Mouse (Mus musculus): ENCODE results near the gene Psg17. TPM values are rescaled to one million over a fixed set of nuclear protein-coding genes. Genes with fewer than 3 reads are reported as not detected.

Psg17 gene
- total RNA-seq, 2 experiments from 2014 or later = not detected

Other genes with a start within 250 kb of the Psg17 start
- gene Psg23, start 205.1 kb downstream of the Psg17 start, total RNA-seq (2021) = not detected
- gene Psg21, start 164.9 kb downstream of the Psg17 start, total RNA-seq (2021) = not detected
- gene Psg20, start 135.4 kb downstream of the Psg17 start, total RNA-seq (2021) = not detected
- gene Psg22, start 103.5 kb downstream of the Psg17 start, total RNA-seq (2021) = not detected
- not detected for gene Psg19, start 23.1 kb downstream of the Psg17 start, total RNA-seq (2021)
- gene Mill2, start 18.4 kb upstream of the Psg17 start, total RNA-seq (2021) = 1 to 10 TPM; 2.3 to 3.0 TPM
- gene Pglyrp1, start 49.7 kb upstream of the Psg17 start, total RNA-seq (2021) = 10 to 100 TPM in 1 of 2 experiments, 1 to 10 TPM in 1; 9.5 to 19.9 TPM
- 10 to 100 TPM; 10.5 to 12.6 TPM for gene Ccdc61, start 88.8 kb upstream of the Psg17 start, total RNA-seq (2021)
- gene Nova2, start 104.3 kb upstream of the Psg17 start, total RNA-seq (2021) = 10 to 100 TPM; 69.9 to 70.1 TPM
- gene Nanos2, start 165.8 kb upstream of the Psg17 start, total RNA-seq (2021) = under 1 TPM; 0.40 to 0.49 TPM
- 10 to 100 TPM; 53.8 to 59.5 TPM for gene Mypop, start 169.6 kb upstream of the Psg17 start, total RNA-seq (2021)
- gene Irf2bp1, start 182.4 kb upstream of the Psg17 start, total RNA-seq (2021) = 10 to 100 TPM; 55.7 to 57.8 TPM
- not detected for gene Foxa3, start 201.9 kb upstream of the Psg17 start, total RNA-seq (2021)
- 100 to 1,000 TPM; 116 to 123 TPM for gene Sympk, start 202.8 kb upstream of the Psg17 start, total RNA-seq (2021)
- under 1 TPM in 1 of 2 experiments, not detected in 1; 0.35 TPM for gene Rsph6a, start 233.1 kb upstream of the Psg17 start, total RNA-seq (2021)

All from left cerebral cortex, adult 18-20 months (tissue).